Mouse (Mus musculus) embryonic facial prominence, embryonic 12.5 days (tissue): ENCODE measurements around the gene Nosip. TPM values are rescaled to one million over a fixed set of nuclear protein-coding genes. Genes with fewer than 3 reads are reported as not detected.
"Not testable (repeated sequence)": the region's sequence is repeated elsewhere in the genome, so short reads cannot be mapped to it uniquely, and the experiment has no call there.

Source experiments
- ATAC-seq: fragments of 200-750 bp; cut with Nextera tagmentation; 2 replicates; pipeline ENCODE4 v1.8.0; 2017; ENCODE audit not compliant: insufficient number of reproducible peaks, insufficient read depth, low FRiP score, low TSS enrichment
- H3K27ac ChIP-seq: fragments of 300-500 bp; sonication (generic); 2 replicates; pipeline ENCODE4 v1.5.1; 2016; ENCODE audit warnings: mild to moderate bottlenecking
- H3K27me3 ChIP-seq: fragments of 300-500 bp; sonication (generic); 2 replicates; pipeline ENCODE4 v1.6.1; 2016; ENCODE audit warnings: mild to moderate bottlenecking, moderate library complexity
- H3K36me3 ChIP-seq: fragments of 300-500 bp; sonication (generic); 2 replicates; pipeline ENCODE4 v1.6.1; 2016; ENCODE audit warnings: mild to moderate bottlenecking
- H3K4me1 ChIP-seq: fragments of 300-500 bp; sonication (generic); 2 replicates; pipeline ENCODE4 v1.6.1; 2016
- H3K4me2 ChIP-seq: fragments of 300-500 bp; sonication (generic); replicated peaks from 2 replicates; pipeline ENCODE4 v1.6.1; 2016; ENCODE audit warnings: mild to moderate bottlenecking, moderate library complexity
- H3K4me3 ChIP-seq: fragments of 300-500 bp; sonication (generic); 2 replicates; pipeline ENCODE4 v1.5.1; 2016; ENCODE audit warnings: mild to moderate bottlenecking
- H3K9ac ChIP-seq: fragments of 300-500 bp; sonication (generic); 2 replicates; pipeline ENCODE4 v1.6.1; 2016; ENCODE audit warnings: mild to moderate bottlenecking, moderate library complexity
- H3K9me3 ChIP-seq: fragments of 300-500 bp; sonication (generic); 2 replicates; pipeline ENCODE4 v1.6.1; 2016; ENCODE audit warnings: mild to moderate bottlenecking, moderate library complexity
- WGBS: fragments of 180-500 bp; shearing (Covaris S2); methylation state at CpG from one replicate; pipeline ENCODE4 v1.1.7; 2016; 5-methylcytosine and 5-hydroxymethylcytosine counted together
- polyA plus RNA-seq: library from polyadenylated mRNA; unstranded; fragments of >200 nt; fragmentation: Nextera tagmentation; extraction: Ambion mirVana; gene quantifications from 2 replicates; pipeline ENCODE4 v1.2.1, GENCODE M21; 2016

Nosip gene
- polyA plus RNA-seq, 1 experiment from 2014 or later, result 63.0 TPM

GRCm38 (mm10) chr7:45095367-45095766 lies 33.1 kb downstream of the Nosip start:
- no peak overlapping the region for H3K4me2 ChIP-seq
- H3K9me3 ChIP-seq, result no peaks in the 10 kb centered on the region
- H3K4me1 ChIP-seq, result peaks cover 28% of the 10 kb centered on the region; the same call in 1 of the 2 replicates
- WGBS, result 81% methylated on average over 6 of the region's 6 CpGs
- H3K27ac ChIP-seq, result 0 out of 2 replicates have a peak overlapping the region, but pooled peaks have one; percentile 88
- no peak overlapping the region for H3K4me3 ChIP-seq
- H3K36me3 ChIP-seq, result no peaks in the 10 kb centered on the region
- H3K9ac ChIP-seq, result no peak overlapping the region
- H3K27me3 ChIP-seq, result no peaks in the 10 kb centered on the region
- no peak for ATAC-seq

- H3K9me3 ChIP-seq, H3K4me2 ChIP-seq, H3K27me3 ChIP-seq, H3K36me3 ChIP-seq, H3K9ac ChIP-seq, H3K27ac ChIP-seq, ATAC-seq, H3K4me3 ChIP-seq: not testable (repeated sequence)
- WGBS, result 93% methylated on average over 14 of the region's 14 CpGs
- peaks cover 23% of the 10 kb centered on the region; the same call in 1 of the 2 replicates for H3K4me1 ChIP-seq
Observed at GRCm38 (mm10) chr7:45095965-45096364, 33.7 kb downstream of the Nosip start.

- Histone ChIP-seq H3K9ac (no peak overlapping the region), H3K27ac (0 out of 2 replicates have a peak overlapping the region, but pooled peaks have one; percentile 11), H3K4me1 (peaks cover 22% of the 10 kb centered on the region; the same call in 1 of the 2 replicates), H3K9me3 (no peaks in the 10 kb centered on the region), H3K4me3 (no peak overlapping the region), H3K36me3 (no peaks in the 10 kb centered on the region), H3K27me3 (no peaks in the 10 kb centered on the region), H3K4me2 (no peak overlapping the region)
- WGBS, result 52% methylated on average over 6 of the region's 6 CpGs
- no peak for ATAC-seq
Observed at GRCm38 (mm10) chr7:45097479-45097878, 35.2 kb downstream of the Nosip start.

- no peaks in the 10 kb centered on the region for H3K27me3 ChIP-seq
- H3K4me3 ChIP-seq, result no peak overlapping the region
- H3K36me3 ChIP-seq, result no peaks in the 10 kb centered on the region
- no peak for ATAC-seq
- H3K4me2 ChIP-seq, result no peak overlapping the region
- H3K4me1 ChIP-seq, result peaks cover 25% of the 10 kb centered on the region
- no peak overlapping the region for H3K27ac ChIP-seq
- no peak overlapping the region for H3K9ac ChIP-seq
- 87% methylated on average over 8 of the region's 8 CpGs for WGBS
- H3K9me3 ChIP-seq, result no peaks in the 10 kb centered on the region
Observed at GRCm38 (mm10) chr7:45098541-45099240, 36.5 kb downstream of the Nosip start.

GRCm38 (mm10) chr7:45100046-45100445 lies 37.8 kb downstream of the Nosip start:
- H3K4me1 ChIP-seq, result peaks cover 21% of the 10 kb centered on the region
- 90% methylated on average over 6 of the region's 6 CpGs for WGBS
- H3K9me3 ChIP-seq, result no peaks in the 10 kb centered on the region
- no peak overlapping the region for H3K4me3 ChIP-seq
- no peak overlapping the region for H3K27ac ChIP-seq
- H3K9ac ChIP-seq, result no peak overlapping the region
- H3K36me3 ChIP-seq, result no peaks in the 10 kb centered on the region
- no peaks in the 10 kb centered on the region for H3K27me3 ChIP-seq
- no peak overlapping the region for H3K4me2 ChIP-seq
- no peak for ATAC-seq

GRCm38 (mm10) chr7:45102441-45102840 lies 40.2 kb downstream of the Nosip start:
- Histone ChIP-seq H3K9me3 (no peaks in the 10 kb centered on the region), H3K4me3 (no peak overlapping the region), H3K27me3 (no peaks in the 10 kb centered on the region), H3K4me2 (peak overlapping the region; percentile 36; the same call in 1 of the 2 replicates), H3K27ac (no peak overlapping the region), H3K4me1 (peaks cover 21% of the 10 kb centered on the region), H3K9ac (no peak overlapping the region), H3K36me3 (no peaks in the 10 kb centered on the region)
- no peak for ATAC-seq
- 82% methylated on average over 11 of the region's 11 CpGs for WGBS

GRCm38 (mm10) chr7:45102940-45103585 lies 40.8 kb downstream of the Nosip start:
- peak overlapping the region; percentile 36 for H3K4me2 ChIP-seq

GRCm38 (mm10) chr7:45103652-45104180 lies 41.5 kb downstream of the Nosip start, which contains the start of gene Fcgrt:
Fcgrt (minus strand) TSS chr7:45103851.
- Histone ChIP-seq H3K9me3 (no peaks in the 10 kb centered on the region), H3K4me1 (peaks cover 21% of the 10 kb centered on the region), H3K27ac (peak within 1 kb of the TSS; percentile 90), H3K27me3 (no peaks in the 10 kb centered on the region), H3K4me3 (peak within 1 kb of the TSS; percentile 20; the same call in 1 of the 2 replicates), H3K36me3 (no peaks in the 10 kb centered on the region), H3K4me2 (peak within 1 kb of the TSS; percentile 36), H3K9ac (peak within 1 kb of the TSS; percentile 49; the same call in 1 of the 2 replicates)
- 48% methylated on average over 7 of the region's 7 CpGs for WGBS
- peak; percentile 82; the same call in 1 of the 2 replicates for ATAC-seq

More at GRCm38 (mm10) chr7:45102940-45103585, 40.8 kb downstream of the Nosip start:
- H3K27me3 ChIP-seq, result no peaks in the 10 kb centered on the region
- H3K27ac ChIP-seq, result peak overlapping the region; percentile 90
- H3K4me3 ChIP-seq, result peak overlapping the region; percentile 20; the same call in 1 of the 2 replicates
- no peaks in the 10 kb centered on the region for H3K9me3 ChIP-seq
- H3K9ac ChIP-seq, result peak overlapping the region; percentile 49; the same call in 1 of the 2 replicates
- no peak for ATAC-seq
- H3K4me1 ChIP-seq, result peaks cover 21% of the 10 kb centered on the region
- WGBS, result 58% methylated on average over 9 of the region's 9 CpGs
- no peaks in the 10 kb centered on the region for H3K36me3 ChIP-seq

GRCm38 (mm10) chr7:45104941-45105340 lies 42.7 kb downstream of the Nosip start:
- WGBS, result 77% methylated on average over 5 of the region's 5 CpGs
- no peak overlapping the region for H3K9ac ChIP-seq
- no peak for ATAC-seq
- H3K4me2 ChIP-seq, result no peak overlapping the region
- H3K9me3 ChIP-seq, result no peaks in the 10 kb centered on the region
- H3K27ac ChIP-seq, result no peak overlapping the region
- peaks cover 21% of the 10 kb centered on the region for H3K4me1 ChIP-seq
- H3K36me3 ChIP-seq, result no peaks in the 10 kb centered on the region
- no peak overlapping the region for H3K4me3 ChIP-seq
- H3K27me3 ChIP-seq, result no peaks in the 10 kb centered on the region

- no peaks in the 10 kb centered on the region for H3K9me3 ChIP-seq
- ATAC-seq, result no peak
- H3K9ac ChIP-seq, result no peak overlapping the region
- no peaks in the 10 kb centered on the region for H3K36me3 ChIP-seq
- no peaks in the 10 kb centered on the region for H3K27me3 ChIP-seq
- peaks cover 21% of the 10 kb centered on the region for H3K4me1 ChIP-seq
- H3K4me2 ChIP-seq, result no peak overlapping the region
- no peak overlapping the region for H3K27ac ChIP-seq
- H3K4me3 ChIP-seq, result no peak overlapping the region
- WGBS, result 72% methylated on average over 8 of the region's 8 CpGs
Observed at GRCm38 (mm10) chr7:45105491-45105890, 43.3 kb downstream of the Nosip start.

GRCm38 (mm10) chr7:45106441-45106840 lies 44.2 kb downstream of the Nosip start:
- no peak overlapping the region for H3K4me2 ChIP-seq
- no peaks in the 10 kb centered on the region for H3K27me3 ChIP-seq
- H3K4me1 ChIP-seq, result peaks cover 21% of the 10 kb centered on the region
- WGBS, result 36% methylated on average over 6 of the region's 6 CpGs
- no peaks in the 10 kb centered on the region for H3K9me3 ChIP-seq
- no peak overlapping the region for H3K27ac ChIP-seq
- no peak for ATAC-seq
- H3K9ac ChIP-seq, result no peak overlapping the region
- no peaks in the 10 kb centered on the region for H3K36me3 ChIP-seq
- no peak overlapping the region for H3K4me3 ChIP-seq
